Mouse (Mus musculus) left cerebral cortex, postnatal 36 days (tissue): ENCODE results near the gene Olfr603. TPM values are rescaled to one million over a fixed set of nuclear protein-coding genes. Genes with fewer than 3 reads are reported as not detected.
"Not testable (repeated sequence)": the region's sequence is repeated elsewhere in the genome, so short reads cannot be mapped to it uniquely, and the experiment has no call there.

Experiments used
- DNase-seq, 2 experiments: peaks; one replicate each; pipeline ENCODE4 v3.0.0; 2021 to 2022; ENCODE audit warnings: low spot score in 2 of 2, mixed read lengths in 1 of 2
- intact Hi-C: fragments of 180-260 bp; cut with DNase I; formaldehyde crosslinking; loops from one replicate; pipeline ENCODE4 v1.15.1; 2025
- microRNA-seq: library from miRNA; unstranded; fragments of <30 nt; microRNA quantifications from one replicate; pipeline ENCODE4 v1.2.0, GENCODE M21; 2022
- total RNA-seq, 2 experiments: library from RNA; stranded (reverse); gene quantifications; 2 replicates each; pipeline ENCODE4 v1.2.3; 2021

Gene Olfr603
- not detected for total RNA-seq

DNA sequence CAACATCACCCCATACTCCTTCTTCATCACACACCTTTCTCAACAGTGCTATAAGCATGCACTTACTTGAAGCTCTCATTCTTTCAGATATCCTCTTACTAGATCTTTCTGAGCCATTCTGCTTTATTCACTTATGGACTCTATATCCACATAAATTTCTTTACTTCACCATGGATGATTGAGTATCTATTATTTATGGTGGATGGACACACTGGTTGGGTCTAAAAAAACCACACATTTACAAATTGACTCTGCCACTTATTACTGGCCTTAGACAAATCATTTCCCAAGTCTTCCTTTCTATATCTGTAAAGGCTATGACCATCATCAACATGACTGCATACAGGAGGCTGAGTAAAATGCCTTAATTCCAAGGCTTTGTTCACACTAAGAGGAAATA is at the start of gene Olfr603:
Olfr603 (minus strand) TSS at position 101 of the 400 bp plus-strand sequence.
- intact Hi-C loops, result no loop called here

GRCm38 (mm10) chr7:103414772-103415171 is 28.8 kb upstream of the Olfr603 start, which contains the start of gene Usp17lc:
Usp17lc (plus strand) TSS chr7:103415072.
- intact Hi-C loops, result loop anchor here (5.0 kb wide), 1 partner anchor 167 kb away; no protein-coding TSS in a partner anchor
- not testable (repeated sequence) for DNase-seq

More for the DNA sequence above, at the start of gene Olfr603:
- no peak for DNase-seq

DNA sequence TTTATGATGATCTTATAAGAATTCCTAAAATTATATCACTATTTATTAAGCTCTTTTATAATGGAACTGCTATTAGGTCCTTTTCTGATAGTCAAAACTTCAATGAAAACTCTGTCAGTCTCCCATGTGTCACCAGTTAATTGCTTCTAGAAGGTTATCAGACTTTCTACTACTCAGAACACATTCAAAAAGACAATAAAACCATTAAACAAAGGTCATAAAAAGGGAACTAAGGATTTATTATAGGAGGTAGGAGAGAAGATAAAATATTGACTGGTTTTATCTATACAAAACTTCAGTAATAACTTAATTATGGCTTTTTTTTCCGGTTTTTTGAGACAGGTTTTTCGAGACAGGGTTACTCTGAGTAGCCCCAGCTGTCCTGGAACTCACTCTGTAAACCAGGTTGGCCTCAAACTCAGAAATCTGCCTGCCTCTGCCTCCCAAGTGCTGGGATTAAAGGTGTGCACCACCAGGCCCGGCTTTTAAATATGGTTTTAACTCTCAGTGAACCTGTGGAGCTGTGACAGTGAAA is 20.6 kb upstream of the Olfr603 start:
- DNase-seq, intact Hi-C loops: not testable (repeated sequence)

DNA sequence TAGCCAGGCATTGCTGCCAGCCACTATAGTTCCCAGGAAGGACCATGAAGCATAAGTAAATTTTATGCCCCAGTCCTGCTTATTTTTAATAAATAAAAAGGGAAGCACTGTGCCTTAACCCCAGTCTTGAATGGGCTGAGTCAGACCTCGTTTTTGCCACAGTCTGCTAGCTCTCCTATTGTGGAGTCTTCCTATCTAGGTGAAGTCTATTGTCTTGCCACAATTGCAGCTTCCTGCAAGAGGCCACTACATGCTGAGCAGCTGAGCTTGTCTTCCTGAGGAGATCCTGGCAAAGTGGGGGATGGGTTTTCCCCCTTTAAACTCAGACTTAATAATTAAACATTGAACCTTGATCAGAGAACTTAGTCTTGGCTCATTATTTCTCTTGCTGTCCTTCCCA is 13.0 kb upstream of the Olfr603 start:
- intact Hi-C loops, result no loop called here
- DNase-seq, result no peak

DNA sequence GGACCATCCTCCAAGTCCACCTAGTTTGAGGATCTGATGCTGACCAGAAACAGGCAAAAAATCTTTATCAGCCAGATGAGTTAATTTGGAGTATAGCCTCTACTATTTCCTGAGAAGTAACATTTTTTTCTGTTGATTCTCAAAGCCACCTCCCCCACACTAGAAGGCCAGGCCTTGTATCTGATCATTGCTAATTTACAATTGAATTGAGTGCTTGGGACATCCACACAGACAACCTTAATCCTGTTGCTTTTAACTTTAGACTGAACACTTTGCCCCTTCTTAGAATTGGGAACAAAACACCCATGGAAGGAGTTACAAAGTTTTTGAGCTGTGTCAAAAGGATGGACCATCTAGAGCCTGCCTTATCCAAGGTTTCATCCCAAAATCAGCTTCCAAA is 11.8 kb upstream of the Olfr603 start:
- DNase-seq, result no peak
- intact Hi-C loops, result no loop called here

DNA sequence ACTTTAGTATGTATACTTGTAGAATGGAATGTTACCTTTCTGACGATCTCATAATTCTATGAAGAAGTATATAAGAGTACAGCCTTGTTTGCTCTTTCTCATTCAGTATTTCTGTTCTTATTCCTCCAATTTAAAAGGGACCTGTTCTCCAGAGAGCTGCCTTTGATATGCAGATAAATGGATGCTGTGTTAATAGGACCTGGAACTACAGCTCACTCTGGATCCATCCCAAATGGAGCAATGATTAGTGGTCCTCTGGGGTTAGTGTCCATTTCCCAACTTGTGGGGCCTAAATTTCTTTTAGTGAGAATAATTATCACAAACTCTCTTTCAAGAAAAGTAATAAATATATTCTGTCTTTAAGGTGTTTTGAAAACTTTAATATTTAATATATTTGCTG is 23.4 kb downstream of the Olfr603 start, which contains the start of gene Olfr601:
Olfr601 (minus strand) TSS at position 101 of the 400 bp plus-strand sequence.
- intact Hi-C loops, result no loop called here
- DNase-seq, result no peak

- DNase-seq, result no peak
- intact Hi-C loops, result no loop called here
Observed at GRCm38 (mm10) chr7:103349569-103349968, 36.4 kb downstream of the Olfr603 start, which contains the start of gene Olfr600. Olfr600 (minus strand) TSS chr7:103349669.

- no peak for DNase-seq
- intact Hi-C loops, result no loop called here
Observed at GRCm38 (mm10) chr7:103335617-103336016, 50.4 kb downstream of the Olfr603 start, which contains the start of gene Olfr599. Olfr599 (plus strand) TSS chr7:103335917.

Small RNAs within 50 kb of the gene (microRNA-seq; reads per million reads assigned to microRNA genes)
- gene Gm25774, result not detected

Other genes starting within 250 kb of the Olfr603 start
- not detected for gene Olfr588-ps1, start 245.3 kb downstream of the Olfr603 start, total RNA-seq
- not detected for gene Olfr589, start 229.8 kb downstream of the Olfr603 start, total RNA-seq
- gene Olfr591, start 207.8 kb downstream of the Olfr603 start, total RNA-seq, result not detected
- not detected for gene Olfr592, start 201.4 kb downstream of the Olfr603 start, total RNA-seq
- not detected for gene Olfr593, start 174.3 kb downstream of the Olfr603 start, total RNA-seq
- gene Olfr594, start 169.2 kb downstream of the Olfr603 start, total RNA-seq, result not detected
- gene Usp17ld, start 133.7 kb downstream of the Olfr603 start, total RNA-seq, result not detected
- not detected for gene Olfr596, start 80.5 kb downstream of the Olfr603 start, total RNA-seq
- not detected for gene Olfr597, start 69.9 kb downstream of the Olfr603 start, total RNA-seq
- gene Olfr598, start 62.6 kb downstream of the Olfr603 start, total RNA-seq, result not detected
- gene Olfr599, start 50.3 kb downstream of the Olfr603 start, total RNA-seq, result not detected
- not detected for gene Olfr600, start 36.5 kb downstream of the Olfr603 start, total RNA-seq
- gene Olfr601, start 23.5 kb downstream of the Olfr603 start, total RNA-seq, result not detected
- not detected for gene Usp17lc, start 28.9 kb upstream of the Olfr603 start, total RNA-seq
- not detected for gene Olfr605, start 59.3 kb upstream of the Olfr603 start, total RNA-seq
- not detected for gene Olfr606, start 62.9 kb upstream of the Olfr603 start, total RNA-seq
- not detected for gene Olfr607, start 78.0 kb upstream of the Olfr603 start, total RNA-seq
- not detected for gene Olfr608, start 83.7 kb upstream of the Olfr603 start, total RNA-seq
- gene Olfr609, start 111.9 kb upstream of the Olfr603 start, total RNA-seq, result not detected
- not detected for gene Olfr610, start 125.9 kb upstream of the Olfr603 start, total RNA-seq
- not detected for gene Olfr611, start 134.7 kb upstream of the Olfr603 start, total RNA-seq
- gene Olfr612, start 156.5 kb upstream of the Olfr603 start, total RNA-seq, result not detected
- gene Olfr613, start 161.9 kb upstream of the Olfr603 start, total RNA-seq, result not detected
- not detected for gene Olfr615, start 169.9 kb upstream of the Olfr603 start, total RNA-seq
- gene Olfr616, start 183.0 kb upstream of the Olfr603 start, total RNA-seq, result not detected
- not detected for gene Olfr617, start 186.9 kb upstream of the Olfr603 start, total RNA-seq
- gene Olfr618, start 203.9 kb upstream of the Olfr603 start, total RNA-seq, result not detected
- gene Olfr619, start 214.4 kb upstream of the Olfr603 start, total RNA-seq, result not detected
- not detected for gene Olfr620, start 226.4 kb upstream of the Olfr603 start, total RNA-seq